Mouse (Mus musculus): ENCODE measurements around the gene Atf1. TPM values are rescaled to one million over a fixed set of nuclear protein-coding genes. Genes with fewer than 3 reads are reported as not detected.
"Not testable (repeated sequence)": the region's sequence is repeated elsewhere in the genome, so short reads cannot be mapped to it uniquely, and the experiment has no call there.

Atf1 gene
- polyA plus RNA-seq, 1 experiment from 2014 or later, result 46.9 TPM

DNA sequence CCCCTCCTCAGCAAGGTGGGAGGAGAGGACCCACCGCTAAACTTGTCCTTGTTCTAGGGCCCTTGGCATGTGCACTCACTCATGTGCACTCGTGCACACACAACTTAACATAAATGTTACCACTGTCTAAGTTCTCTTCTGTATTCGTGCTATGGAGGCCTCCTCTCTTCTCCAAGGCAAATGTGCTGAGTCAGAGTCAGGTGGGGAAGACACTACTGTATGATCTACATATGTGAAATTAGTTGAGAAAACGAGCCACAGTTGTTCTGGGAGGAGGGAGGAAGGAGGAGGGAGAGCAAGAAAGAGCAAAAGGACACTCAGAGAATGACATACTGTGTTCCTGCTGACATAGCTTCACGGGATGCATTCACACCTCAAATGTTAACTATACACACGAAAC is 72.9 kb downstream of the Atf1 start:
- Histone ChIP-seq H3K4me3 (replicated peaks) (no peak overlapping the region), H3K4me1 (no peaks in the 10 kb centered on the region), H3K4me2 (no peak overlapping the region), H3K9ac (no peak overlapping the region), H3K27me3 (replicated peaks) (no peaks in the 10 kb centered on the region), H3K36me3 (no peaks in the 10 kb centered on the region), H3K9me3 (no peaks in the 10 kb centered on the region), H3K27ac (no peak overlapping the region)
- 68% methylated on average over 6 of the region's 6 CpGs for WGBS
- no peak for ATAC-seq (ENCODE audit: insufficient read depth, low FRiP score, low read depth)

DNA sequence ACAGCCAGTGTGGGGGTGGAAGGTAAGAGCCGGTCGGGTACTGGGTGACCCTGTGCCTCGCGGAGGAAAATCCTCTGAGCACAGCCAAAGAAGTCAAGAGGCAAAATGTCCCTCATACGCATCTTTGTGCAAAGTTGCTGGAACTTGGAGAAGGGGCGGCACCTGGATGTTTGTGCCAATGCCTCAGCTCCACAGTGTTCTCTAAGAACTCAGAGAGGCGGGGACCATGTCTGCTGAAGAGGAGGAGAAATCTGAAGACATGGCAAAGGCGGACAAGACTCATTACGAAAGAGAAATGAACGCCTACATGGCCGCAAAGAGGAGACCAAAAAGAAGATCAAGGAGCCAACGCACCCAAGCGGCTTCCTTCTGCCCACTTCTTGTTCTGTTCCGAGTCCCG is 73.9 kb downstream of the Atf1 start:
- no peak for ATAC-seq (ENCODE audit: insufficient read depth, low FRiP score, low read depth)
- 85% methylated on average over 15 of the region's 15 CpGs for WGBS
- Histone ChIP-seq H3K4me2 (no peak overlapping the region), H3K27me3 (replicated peaks) (no peaks in the 10 kb centered on the region), H3K9ac (no peak overlapping the region), H3K27ac (no peak overlapping the region), H3K4me3 (replicated peaks) (no peak overlapping the region), H3K36me3 (no peaks in the 10 kb centered on the region), H3K4me1 (0 out of 2 replicates have a peak, but pooled peaks cover 3% of the 10 kb centered on the region), H3K9me3 (no peaks in the 10 kb centered on the region)

DNA sequence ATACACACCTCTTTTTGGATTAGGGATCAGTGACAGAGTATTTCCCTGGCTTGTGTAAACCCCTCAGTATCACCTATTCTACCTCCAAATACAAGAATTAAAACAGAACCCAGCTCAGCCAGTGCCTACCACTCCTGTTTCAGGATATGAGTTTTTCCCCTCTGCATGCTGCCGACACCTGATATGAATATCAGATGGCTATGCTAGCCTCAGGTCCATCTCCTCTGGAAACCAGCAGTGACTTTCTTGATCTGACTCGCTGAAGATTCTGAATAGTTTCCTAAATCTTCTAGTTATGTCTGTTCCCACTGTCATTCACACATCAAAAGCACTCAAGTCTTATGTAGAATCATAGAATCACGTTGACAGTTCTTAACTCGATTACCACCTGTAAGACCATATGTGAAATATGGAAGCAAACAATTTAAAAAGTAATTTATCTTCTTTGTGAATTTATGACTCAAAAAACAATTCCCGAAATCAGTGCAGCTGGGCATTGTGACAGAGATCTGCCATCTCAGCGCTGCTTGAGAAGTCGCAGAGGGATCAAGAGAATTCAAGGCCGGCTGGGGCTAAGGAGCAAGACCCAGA is 75.9 kb downstream of the Atf1 start:
- Histone ChIP-seq H3K4me3 (replicated peaks) (peak overlapping the region; percentile 57; the same call in 1 of the 2 replicates), H3K9ac (no peak overlapping the region), H3K9me3 (no peaks in the 10 kb centered on the region), H3K27me3 (replicated peaks) (no peaks in the 10 kb centered on the region), H3K27ac (peak overlapping the region; percentile 91; the same call in 1 of the 2 replicates), H3K36me3 (no peaks in the 10 kb centered on the region), H3K4me1 (0 out of 2 replicates have a peak, but pooled peaks cover 3% of the 10 kb centered on the region), H3K4me2 (peak overlapping the region; percentile 78)
- whole genome bisulfite sequencing, result 39% methylated on average over 8 of the region's 8 CpGs
- no peak for ATAC-seq (ENCODE audit: insufficient read depth, low FRiP score, low read depth)

- H3K27me3 ChIP-seq (replicated peaks), result no peaks in the 10 kb centered on the region
- 2% methylated on average over 21 of the region's 30 CpGs for WGBS
- peak within 1 kb of the TSS; percentile 78 for H3K4me2 ChIP-seq
These were observed 76.7 kb downstream of the Atf1 start, which contains the start of gene Mettl7a1 for GRCm38 (mm10) chr15:100304019-100304991. TSS of gene Mettl7a1 (plus strand) at chr15:100304140.

DNA sequence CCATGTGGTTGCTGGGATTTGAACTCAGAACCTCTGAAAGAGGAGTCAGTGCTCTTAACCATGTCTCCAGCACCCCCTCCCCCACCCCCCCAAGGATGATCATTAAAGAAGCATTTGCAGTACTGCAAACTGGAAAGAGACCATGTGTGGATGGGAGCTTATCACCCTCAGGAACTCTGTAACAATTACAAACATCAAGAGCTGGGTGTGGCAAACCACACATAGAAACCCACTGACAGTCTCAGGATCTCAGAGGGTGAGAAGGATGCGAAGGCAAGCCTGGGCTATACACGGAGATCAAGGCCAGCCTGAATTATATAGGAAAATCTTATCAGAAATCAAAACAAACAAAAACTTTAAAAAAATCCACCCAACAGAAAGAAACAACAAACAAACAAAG is 78.6 kb downstream of the Atf1 start:
- Histone ChIP-seq H3K27me3 (replicated peaks) (no peaks in the 10 kb centered on the region), H3K36me3 (no peaks in the 10 kb centered on the region), H3K4me1 (0 out of 2 replicates have a peak, but pooled peaks cover 3% of the 10 kb centered on the region), H3K4me2 (peak overlapping the region; percentile 78; the same call in 1 of the 2 replicates), H3K9me3 (no peaks in the 10 kb centered on the region), H3K27ac (no peak overlapping the region), H3K9ac (no peak overlapping the region), H3K4me3 (replicated peaks) (no peak overlapping the region)
- 73% methylated on average over 2 of the region's 2 CpGs for WGBS
- no peak for ATAC-seq (ENCODE audit: insufficient read depth, low FRiP score, low read depth)

More at GRCm38 (mm10) chr15:100304019-100304991, 76.7 kb downstream of the Atf1 start, which contains the start of gene Mettl7a1:
- Histone ChIP-seq H3K9ac (peak within 1 kb of the TSS; percentile 23; the same call in 1 of the 2 replicates), H3K36me3 (no peaks in the 10 kb centered on the region), H3K4me1 (0 out of 2 replicates have a peak, but pooled peaks cover 3% of the 10 kb centered on the region), H3K9me3 (no peaks in the 10 kb centered on the region), H3K4me3 (replicated peaks) (peak within 1 kb of the TSS; percentile 57), H3K27ac (peak within 1 kb of the TSS; percentile 91)
- peak; percentile 72 for ATAC-seq (ENCODE audit: insufficient read depth, low FRiP score, low read depth)

- ATAC-seq (ENCODE audit: insufficient read depth, low FRiP score, low read depth), result 0 out of 2 replicates have a peak, but pooled peaks have one; percentile 45
These were observed 79.9 kb downstream of the Atf1 start for GRCm38 (mm10) chr15:100307438-100308096.

More at GRCm38 (mm10) chr15:100307438-100308096, 79.9 kb downstream of the Atf1 start:
- not testable (repeated sequence) for H3K4me3 ChIP-seq (replicated peaks); H3K9ac ChIP-seq; H3K4me1 ChIP-seq; H3K9me3 ChIP-seq; H3K4me2 ChIP-seq; H3K27me3 ChIP-seq (replicated peaks); H3K27ac ChIP-seq; H3K36me3 ChIP-seq
- 40% methylated on average over 11 of the region's 11 CpGs for WGBS

Other genes starting within 250 kb of the Atf1 start
- gene Dip2b, start 189.2 kb upstream of the Atf1 start, polyA plus RNA-seq (2015; fragmentation: Nextera tagmentation; extraction: Ambion mirVana), result 9.8 and 10.6 TPM in 2 replicates
- gene Tmprss12, start 53.0 kb downstream of the Atf1 start, polyA plus RNA-seq (2015; fragmentation: Nextera tagmentation; extraction: Ambion mirVana), result 0.15 and 0.28 TPM in 2 replicates
- 6.3 and 7.0 TPM in 2 replicates for gene Mettl7a1, start 76.3 kb downstream of the Atf1 start, polyA plus RNA-seq (2015; fragmentation: Nextera tagmentation; extraction: Ambion mirVana)
- gene Mettl7a3, start 107.1 kb downstream of the Atf1 start, polyA plus RNA-seq (2015; fragmentation: Nextera tagmentation; extraction: Ambion mirVana), result not detected in 2 replicates
- 0.14 and 0.24 TPM in 2 replicates for gene Methig1, start 125.3 kb downstream of the Atf1 start, polyA plus RNA-seq (2015; fragmentation: Nextera tagmentation; extraction: Ambion mirVana)
- gene Mettl7a2, start 125.4 kb downstream of the Atf1 start, polyA plus RNA-seq (2015; fragmentation: Nextera tagmentation; extraction: Ambion mirVana), result not detected in 2 replicates
- not detected in 2 replicates for gene Higd1c, start 136.7 kb downstream of the Atf1 start, polyA plus RNA-seq (2015; fragmentation: Nextera tagmentation; extraction: Ambion mirVana)
- 0.05 and 0.12 TPM in 2 replicates for gene Gm5475, start 194.3 kb downstream of the Atf1 start, polyA plus RNA-seq (2015; fragmentation: Nextera tagmentation; extraction: Ambion mirVana)
- 24.0 and 25.8 TPM in 2 replicates for gene Slc11a2, start 197.3 kb downstream of the Atf1 start, polyA plus RNA-seq (2015; fragmentation: Nextera tagmentation; extraction: Ambion mirVana)
- 25.5 and 30.3 TPM in 2 replicates for gene Letmd1, start 241.2 kb downstream of the Atf1 start, polyA plus RNA-seq (2015; fragmentation: Nextera tagmentation; extraction: Ambion mirVana)

All from stomach, embryonic 15.5 days (tissue).